Mouse (Mus musculus): ENCODE results near the gene Spata19. TPM values are rescaled to one million over a fixed set of nuclear protein-coding genes. Genes with fewer than 3 reads are reported as not detected.

Gene Spata19
- not detected for polyA plus RNA-seq (2014; fragmentation: Illumina TruSeq; extraction: RNeasy Lipid Tissue Mini Kit (QIAGEN cat#74804))

DNA sequence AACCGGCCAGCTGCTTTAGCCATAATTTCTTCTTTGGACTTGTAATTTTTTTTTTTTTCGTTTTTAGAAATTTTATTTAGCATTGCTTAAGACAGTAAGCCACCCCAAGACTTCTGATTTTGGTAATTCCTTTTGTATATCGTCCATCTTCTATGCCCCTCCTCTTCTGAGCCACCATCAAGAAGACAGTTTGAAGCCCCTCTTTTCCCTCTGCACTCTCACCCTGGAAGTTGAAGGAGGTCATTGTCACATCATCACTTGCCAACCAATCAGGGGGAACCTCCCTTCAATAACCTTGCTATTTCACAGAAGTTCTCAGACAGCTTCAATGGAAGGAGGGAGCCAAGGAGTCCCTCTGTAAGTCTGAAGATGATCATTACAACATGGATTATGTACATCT is at the start of gene Spata19:
Gene Spata19, plus strand, starts transcription at position 301 of the 400 bp plus-strand sequence.

Other genes starting within 250 kb of the Spata19 start
- gene Jam3, start 241.4 kb upstream of the Spata19 start, polyA plus RNA-seq (2014; fragmentation: Illumina TruSeq; extraction: RNeasy Lipid Tissue Mini Kit (QIAGEN cat#74804)): 54.8 TPM
- gene Igsf9b, start 97.6 kb upstream of the Spata19 start, polyA plus RNA-seq (2014; fragmentation: Illumina TruSeq; extraction: RNeasy Lipid Tissue Mini Kit (QIAGEN cat#74804)): 2.1 TPM

Measured in ovary, adult 10 weeks (tissue).